Mouse (Mus musculus) frontal cortex, adult 2 months (tissue): ENCODE results near the gene Gatb. TPM values are rescaled to one million over a fixed set of nuclear protein-coding genes. Genes with fewer than 3 reads are reported as not detected.
"Not testable (repeated sequence)": the region's sequence is repeated elsewhere in the genome, so short reads cannot be mapped to it uniquely, and the experiment has no call there.

Experiments used
- DNase-seq, 2 experiments: peaks; one replicate each; pipeline ENCODE4 v3.0.0; 2022; ENCODE audit warnings: low spot score in 1 of 2; ENCODE audit errors: extremely low spot score in 1 of 2
- polyA plus RNA-seq: library from polyadenylated mRNA; depleted of rRNA; stranded (reverse); fragments of >200 nt; gene quantifications from 2 replicates; pipeline ENCODE4 v1.2.3, GENCODE M21; 2012; rRNA removed

Gene Gatb
- 14.6 and 16.6 TPM in 2 replicates for polyA plus RNA-seq

GRCm38 (mm10) chr3:85573864-85574830 lies at the start of gene Gatb:
Gene Gatb (plus strand): TSS chr3:85574119.
- peak; percentile 98 to 99 for DNase-seq

DNA sequence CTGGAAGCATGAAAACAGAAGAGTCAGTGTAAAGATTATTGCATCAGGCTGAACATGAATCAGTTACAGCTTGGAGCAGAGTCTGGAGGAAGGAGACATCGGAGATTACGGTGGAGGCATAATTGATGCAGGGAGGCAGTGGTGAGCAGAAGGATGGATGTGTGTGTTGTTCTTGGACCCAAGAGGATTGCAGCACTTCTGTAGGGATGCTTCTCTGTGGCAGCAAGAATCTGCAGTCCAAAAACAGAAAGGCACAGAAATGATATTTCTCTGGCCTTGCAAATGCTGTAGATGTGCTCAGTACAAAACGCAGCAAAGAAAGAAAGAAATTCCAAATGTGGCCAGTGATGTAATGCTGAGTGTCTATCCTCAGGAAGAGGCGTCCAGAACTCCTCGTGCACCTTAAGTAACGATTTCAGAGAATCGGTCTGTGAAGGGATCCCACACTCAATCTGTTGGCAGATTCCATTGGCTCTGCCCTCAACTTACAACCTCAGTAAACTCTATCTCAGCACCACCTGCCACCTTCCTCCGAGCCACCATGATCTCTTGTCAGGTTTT lies 43.2 kb upstream of the Gatb start:
- peak; percentile 68 to 72 for DNase-seq

DNA sequence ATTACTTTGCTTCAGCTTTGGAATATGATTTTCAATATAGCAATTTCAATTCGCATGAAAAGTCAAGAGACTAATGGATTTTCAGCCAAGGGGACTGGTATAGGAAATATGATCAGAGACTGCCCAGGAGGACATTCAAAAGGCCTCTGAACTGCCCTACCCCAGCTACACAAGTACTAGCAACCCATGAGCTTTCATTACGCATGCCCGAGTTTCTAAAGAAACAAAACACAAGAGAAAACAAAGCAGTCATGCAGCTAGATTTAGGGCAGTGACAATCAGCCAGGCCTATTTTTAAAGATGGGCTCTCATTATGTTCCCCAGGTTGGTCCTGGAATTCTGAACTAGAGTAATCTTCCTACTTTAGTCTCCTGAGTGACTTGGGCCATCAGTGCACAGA lies 41.5 kb upstream of the Gatb start:
- DNase-seq = no peak

GRCm38 (mm10) chr3:85535042-85535441 lies 38.9 kb upstream of the Gatb start:
- DNase-seq = no peak

- DNase-seq = no peak
Measured at GRCm38 (mm10) chr3:85535621-85536520, 38.0 kb upstream of the Gatb start.

DNA sequence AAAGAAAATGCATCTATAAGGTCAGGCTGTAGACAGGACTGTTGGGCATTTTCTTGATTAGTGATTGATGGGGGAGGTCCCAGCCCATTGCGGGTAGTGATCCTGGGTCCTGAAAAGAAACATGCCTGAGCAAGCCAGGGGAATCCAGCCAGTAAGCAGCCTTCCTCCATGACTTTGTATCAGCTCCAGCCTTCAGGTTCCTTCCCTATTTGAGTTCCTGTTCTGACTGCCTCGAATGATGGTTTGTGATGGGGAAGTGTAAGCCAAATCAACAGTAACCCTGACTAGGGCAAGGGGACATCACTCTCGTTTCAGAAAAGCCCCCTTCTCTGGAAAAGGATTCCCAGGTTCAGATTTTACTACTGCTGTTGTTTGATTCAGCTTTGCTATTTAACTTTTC lies 31.2 kb upstream of the Gatb start:
- no peak for DNase-seq

DNA sequence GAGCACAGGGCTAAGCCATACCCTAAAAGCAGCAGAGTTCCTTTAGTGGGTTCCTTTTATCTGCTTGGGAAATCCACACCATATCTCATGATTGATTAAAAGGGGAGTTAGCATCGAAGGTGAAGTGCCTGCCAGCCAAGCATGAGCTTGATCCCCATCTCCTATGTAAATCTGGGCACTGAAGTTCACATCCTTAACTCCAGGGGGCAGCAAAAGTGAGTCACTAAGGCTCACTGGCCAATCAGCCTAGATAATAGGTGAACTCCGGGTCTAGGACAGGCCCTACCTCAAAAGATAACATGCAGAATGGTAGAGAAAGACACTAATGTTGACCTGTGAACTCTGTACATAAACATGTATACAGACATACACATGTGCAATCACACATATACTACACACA lies 30.3 kb upstream of the Gatb start:
- no peak for DNase-seq

DNA sequence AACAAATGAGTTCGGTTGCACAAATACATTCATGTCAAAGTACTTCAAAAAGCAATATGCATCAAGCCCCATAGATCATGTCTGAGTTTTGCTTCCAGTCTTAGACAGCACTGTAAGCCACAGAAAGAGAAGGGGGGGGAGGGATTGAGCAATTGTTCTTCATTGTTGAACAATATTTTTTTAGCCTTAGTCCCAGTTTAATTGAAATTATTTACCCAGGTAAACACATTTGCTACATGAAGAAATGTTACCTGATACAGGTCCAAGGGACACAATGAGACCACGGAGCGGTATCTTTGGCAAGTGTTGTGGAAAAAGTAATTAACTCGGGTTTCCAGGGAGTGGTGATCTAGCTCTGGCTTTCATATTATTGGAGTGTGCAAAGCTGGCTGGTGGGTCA lies 23.6 kb upstream of the Gatb start:
- DNase-seq = no peak

DNA sequence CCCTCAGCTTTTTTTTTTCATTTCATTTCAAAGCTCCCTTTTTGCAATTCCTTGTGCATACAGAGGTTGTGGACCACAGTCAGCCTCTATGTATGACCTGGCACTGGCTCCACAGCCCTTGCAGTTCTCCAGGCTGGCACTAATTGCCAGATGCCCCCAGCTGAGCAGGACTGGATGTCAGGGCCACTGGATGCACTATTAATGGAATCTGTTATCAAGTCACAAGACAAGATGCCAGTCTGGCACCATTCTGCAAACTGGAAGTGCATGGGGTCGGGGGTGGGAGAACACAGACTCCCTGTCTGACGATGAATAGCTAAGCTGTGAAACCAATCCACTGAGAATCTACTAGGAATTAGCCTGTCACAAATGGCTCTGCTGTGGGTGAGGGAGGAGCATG lies 22.6 kb upstream of the Gatb start:
- no peak for DNase-seq

GRCm38 (mm10) chr3:85553731-85554277 lies 20.1 kb upstream of the Gatb start:
- DNase-seq = peak; percentile 62 to 63

GRCm38 (mm10) chr3:85564603-85565002 lies 9.3 kb upstream of the Gatb start:
- DNase-seq = no peak

DNA sequence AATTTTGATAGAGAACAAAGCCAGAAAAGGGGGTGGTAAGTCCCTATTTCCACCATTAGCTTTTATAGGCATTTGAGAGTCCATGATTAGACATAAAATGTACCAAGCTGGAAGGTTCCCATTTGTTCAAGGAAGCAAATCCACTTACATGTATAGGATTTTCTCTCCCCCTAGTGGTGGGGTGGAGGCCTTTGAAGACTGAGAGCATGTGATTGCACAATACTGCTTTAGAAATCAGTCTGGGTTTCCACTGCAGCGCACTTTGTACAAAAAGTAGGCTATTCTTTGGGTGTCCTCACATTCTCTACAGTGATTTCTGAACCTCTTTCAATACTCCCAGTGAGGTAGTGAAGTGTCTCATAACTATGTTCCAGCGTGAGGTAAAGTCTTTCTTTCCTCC lies 2.6 kb upstream of the Gatb start:
- peak; percentile 72 to 92 for DNase-seq

GRCm38 (mm10) chr3:85572502-85572901 lies 1.4 kb upstream of the Gatb start:
- not testable (repeated sequence) for DNase-seq

GRCm38 (mm10) chr3:85573216-85573863 lies 579 bp upstream of the Gatb start:
- no peak for DNase-seq

DNA sequence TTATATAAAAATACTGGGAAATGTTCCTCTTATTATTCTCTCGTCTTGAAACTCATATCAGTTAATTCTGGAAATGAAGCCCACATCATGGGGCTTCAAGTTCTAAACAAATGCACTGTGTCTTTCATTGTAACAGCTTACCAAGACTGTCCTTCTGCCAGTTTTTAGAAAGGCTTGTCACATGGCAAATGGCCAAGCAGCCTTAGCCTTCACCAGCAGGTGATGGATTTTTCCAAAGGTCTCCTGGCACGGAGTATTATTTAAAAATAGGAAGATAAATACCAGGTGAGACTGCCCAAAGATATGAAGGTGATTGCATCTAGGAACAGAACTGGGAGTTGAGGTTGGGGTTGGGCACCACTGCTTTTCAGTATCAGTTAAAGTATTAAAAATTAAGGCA lies 8.8 kb downstream of the Gatb start:
- no peak for DNase-seq

DNA sequence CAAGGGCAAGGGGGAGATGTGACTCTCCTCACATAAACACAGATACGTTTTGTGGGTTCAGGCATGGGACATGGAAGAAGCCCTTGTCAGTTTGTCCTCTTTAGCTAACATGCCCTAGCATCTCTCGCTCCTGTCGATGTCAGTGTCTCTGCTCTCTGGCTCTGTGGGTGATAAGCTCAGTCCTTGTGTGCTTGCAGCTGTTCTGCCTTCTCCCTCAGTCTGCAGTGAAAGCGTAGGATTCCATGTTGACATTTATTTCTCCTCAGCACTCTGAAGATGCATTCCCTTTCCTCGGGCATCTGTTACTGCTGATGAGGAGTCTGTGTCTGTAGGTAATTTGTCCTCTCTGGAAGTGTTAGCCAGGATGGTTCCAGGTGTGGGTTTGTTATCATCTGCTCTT lies 9.3 kb downstream of the Gatb start:
- no peak for DNase-seq

DNA sequence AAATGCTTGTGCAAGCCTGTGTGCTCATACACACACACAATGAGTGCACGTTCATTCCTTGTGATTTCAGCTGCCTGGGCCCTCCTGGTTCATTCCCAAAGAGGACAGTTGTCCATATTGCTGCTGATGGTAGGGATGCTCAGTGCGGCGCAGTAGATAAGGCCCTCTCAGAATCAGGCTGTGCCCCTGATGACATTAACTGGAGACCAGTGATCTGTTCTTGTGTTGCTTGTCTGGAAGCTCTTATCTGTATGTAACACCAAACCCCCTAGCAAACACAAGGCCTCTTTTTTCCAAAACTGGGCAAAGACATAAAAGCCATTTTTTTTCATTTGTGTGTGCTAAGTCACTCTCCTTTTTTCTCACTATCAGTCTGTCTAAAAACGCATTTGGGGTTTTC lies 11.0 kb downstream of the Gatb start:
- no peak for DNase-seq

DNA sequence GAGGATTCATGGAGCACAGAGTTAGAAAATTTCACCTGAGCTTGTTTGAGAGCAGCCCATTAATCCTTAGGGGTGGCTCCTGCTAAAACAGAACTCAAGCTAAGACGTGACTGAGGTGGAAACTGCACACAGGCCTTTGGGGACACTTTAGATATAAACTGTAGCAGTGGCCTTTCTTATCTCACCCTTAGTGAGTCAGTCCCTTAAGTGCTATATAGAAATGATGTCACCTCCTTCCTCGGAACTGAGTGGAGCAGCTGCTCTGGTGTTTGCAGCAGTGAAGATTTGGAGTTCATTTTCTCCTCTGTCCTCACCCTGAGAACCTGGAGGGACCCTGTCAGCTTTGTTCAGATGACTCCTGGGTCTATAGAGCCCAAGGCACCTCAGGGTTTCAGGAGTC lies 14.8 kb downstream of the Gatb start:
- DNase-seq = no peak

DNA sequence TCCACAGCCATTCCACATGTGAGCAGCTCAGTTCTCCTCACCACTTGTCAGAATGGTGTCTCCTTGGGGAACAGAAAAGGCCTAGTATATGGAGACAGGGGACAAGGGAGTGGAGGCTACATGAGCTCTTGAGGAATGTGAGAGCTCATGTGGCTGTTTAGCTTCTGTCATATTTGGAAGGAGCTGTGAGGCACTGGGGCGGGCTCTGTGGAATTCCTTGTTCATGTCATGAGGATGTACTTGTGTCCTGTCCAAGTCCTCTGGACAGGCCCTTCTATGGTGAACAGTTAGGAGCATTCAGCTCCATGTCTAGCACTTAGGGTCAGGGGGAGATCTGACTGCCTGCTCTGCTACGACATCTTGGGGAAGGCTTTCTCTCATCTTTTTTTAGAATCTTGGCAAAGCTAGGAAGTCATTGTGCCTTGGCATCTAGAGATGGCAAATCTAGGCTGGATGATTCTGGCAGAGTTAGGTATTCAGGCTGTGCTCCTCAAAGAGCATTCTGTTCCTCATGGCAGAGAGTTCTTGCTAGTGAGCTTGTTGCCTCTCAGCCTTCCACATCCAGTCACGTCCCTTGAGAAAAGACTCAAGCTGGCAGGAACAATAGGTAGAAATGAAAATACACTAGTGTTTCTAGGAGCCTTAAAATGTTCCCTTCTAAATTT lies 16.3 kb downstream of the Gatb start:
- no peak for DNase-seq

- no peak for DNase-seq
Measured at GRCm38 (mm10) chr3:85592067-85592466, 18.1 kb downstream of the Gatb start.
